Mouse (Mus musculus) cortical plate, adult 2 months (tissue): ENCODE measurements around the gene Fzd5.

Experiments
- CTCF ChIP-seq: fragments of 200-500 bp; IDR thresholded peaks from 2 replicates; pipeline ENCODE4 v1.5.1; 2011; ENCODE audit warnings: mild to moderate bottlenecking, control low read depth, low read length; ENCODE audit not compliant: insufficient read depth; ENCODE audit errors: extremely low read depth
- POLR2A ChIP-seq: fragments of 200-500 bp; IDR thresholded peaks from 2 replicates; pipeline ENCODE4 v1.6.1; 2011; ENCODE audit warnings: mild to moderate bottlenecking, low read length, control low read depth; ENCODE audit not compliant: insufficient read depth; ENCODE audit errors: extremely low read depth

DNA sequence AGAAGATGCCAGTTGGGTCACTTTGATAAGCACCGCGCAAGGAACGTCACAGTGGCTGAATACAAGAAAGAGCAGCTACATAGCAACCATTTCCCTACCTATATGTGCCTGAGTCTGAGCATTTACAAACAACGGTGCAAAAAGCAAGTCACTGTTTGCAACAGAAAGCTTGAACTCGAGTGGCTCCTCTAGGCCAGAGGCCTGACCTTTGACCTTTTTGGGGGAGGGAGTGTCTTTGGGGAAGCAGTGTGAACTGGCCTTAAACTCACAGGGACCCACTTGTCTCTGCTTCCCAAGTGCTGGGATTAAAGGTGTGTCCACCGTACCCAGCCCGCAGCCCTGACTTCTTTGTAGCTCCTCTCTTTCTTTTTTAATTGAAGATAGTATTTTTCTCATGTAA is 16.1 kb upstream of the Fzd5 start:
- TF ChIP-seq POLR2A (no peak), CTCF (no peak)
